Mouse (Mus musculus) myocyte (in vitro differentiated cells): ENCODE data around the gene Mansc1. TPM values are rescaled to one million over a fixed set of nuclear protein-coding genes. Genes with fewer than 3 reads are reported as not detected.

Source experiments
- H3K27me3 ChIP-seq: one replicate; pipeline ENCODE4 v1.6.1; 2011; ENCODE audit not compliant: control insufficient read depth, insufficient read depth, insufficient read length
- H3K36me3 ChIP-seq: one replicate; pipeline ENCODE4 v1.6.1; 2011; ENCODE audit not compliant: control insufficient read depth, insufficient read depth
- H3K4me2 ChIP-seq: one replicate; pipeline ENCODE4 v1.6.1; 2011; ENCODE audit warnings: low read depth, control low read depth
- H3K4me3 ChIP-seq: one replicate; pipeline ENCODE4 v1.5.1; 2011; ENCODE audit warnings: mild to moderate bottlenecking, control low read depth, moderate library complexity
- H3K79me2 ChIP-seq: one replicate; pipeline ENCODE4 v1.6.1; 2011; ENCODE audit not compliant: control insufficient read depth, insufficient read depth
- H3ac ChIP-seq: one replicate; pipeline ENCODE4 v1.6.1; 2011; ENCODE audit not compliant: control insufficient read depth, insufficient read length
- CEBPB ChIP-seq: IDR thresholded peaks from 2 replicates; pipeline ENCODE4 v1.6.1; 2011; ENCODE audit warnings: mild to moderate bottlenecking, moderate library complexity; ENCODE audit not compliant: poor library complexity, insufficient read depth, severe bottlenecking
- E2F4 ChIP-seq: IDR thresholded peaks from one replicate; pipeline ENCODE4 v1.6.1; 2011; ENCODE audit warnings: mild to moderate bottlenecking, control low read depth, moderate library complexity; ENCODE audit not compliant: insufficient read depth
- MAX ChIP-seq: IDR thresholded peaks from one replicate; pipeline ENCODE4 v1.6.1; 2011; ENCODE audit warnings: low read depth, mild to moderate bottlenecking, control low read depth
- MYOD1 ChIP-seq, 3 experiments: IDR thresholded peaks; one replicate each; pipeline ENCODE4 v1.6.1; 2011; ENCODE audit warnings: control low read depth in 2 of 3, low read depth in 2 of 3, mild to moderate bottlenecking in 2 of 3, moderate library complexity in 1 of 3; ENCODE audit not compliant: insufficient read length in 2 of 3, control insufficient read depth in 1 of 3
- MYOG ChIP-seq, 3 experiments: IDR thresholded peaks; one replicate each; pipeline ENCODE4 v1.6.1; 2011; ENCODE audit warnings: control low read depth in 2 of 3, low read depth in 2 of 3, mild to moderate bottlenecking in 2 of 3; ENCODE audit not compliant: insufficient read length in 2 of 3, control insufficient read depth in 1 of 3, insufficient read depth in 1 of 3
- POLR2A ChIP-seq: IDR thresholded peaks from one replicate; pipeline ENCODE4 v1.6.1; 2011; ENCODE audit warnings: low read depth, mild to moderate bottlenecking, control low read depth, moderate library complexity; ENCODE audit not compliant: insufficient read length
- POLR2AphosphoS2 ChIP-seq: IDR thresholded peaks from one replicate; pipeline ENCODE4 v1.6.1; 2011; ENCODE audit warnings: low read depth, control low read depth; ENCODE audit not compliant: insufficient read length
- REST ChIP-seq: IDR thresholded peaks from one replicate; pipeline ENCODE4 v1.6.1; 2011; ENCODE audit warnings: mild to moderate bottlenecking, control low read depth, moderate library complexity; ENCODE audit not compliant: insufficient read depth, insufficient read length
- SRF ChIP-seq: IDR thresholded peaks from one replicate; pipeline ENCODE4 v1.6.1; 2011; ENCODE audit warnings: low read depth; ENCODE audit not compliant: control insufficient read depth, insufficient read length
- TCF12 ChIP-seq: IDR thresholded peaks from one replicate; pipeline ENCODE4 v1.6.1; 2011; ENCODE audit warnings: mild to moderate bottlenecking, control low read depth; ENCODE audit not compliant: poor library complexity, insufficient read depth, severe bottlenecking
- TCF3 ChIP-seq: IDR thresholded peaks from one replicate; pipeline ENCODE4 v1.6.1; 2011; ENCODE audit warnings: low read depth, control low read depth; ENCODE audit not compliant: insufficient read length
- USF1 ChIP-seq: IDR thresholded peaks from one replicate; pipeline ENCODE4 v1.6.1; 2011; ENCODE audit warnings: low read depth, mild to moderate bottlenecking, control low read depth, moderate library complexity
- polyA plus RNA-seq: library from polyadenylated mRNA; unstranded; fragments of >200 nt; fragmentation: generic; extraction: Trizol; gene quantifications from one replicate; pipeline ENCODE4 v1.2.1, GENCODE M21; 2012; ENCODE audit warnings: missing spikeins

Mansc1 gene
- polyA plus RNA-seq, 1 experiment = not detected

GRCm38 (mm10) chr6:134614723-134615648 lies 17.3 kb downstream of the Mansc1 start:
- no peaks in the 10 kb centered on the region for H3K27me3 ChIP-seq
- H3K36me3 ChIP-seq = no peaks in the 10 kb centered on the region
- TF ChIP-seq MYOD1 (IDR thresholded peaks at IDR 0.05; ENCODE audit: control insufficient read depth in 1 of 3, insufficient read length in 2 of 3, low read depth in 2 of 3) = peak; percentile 56 to 77 (median 66)
- TF ChIP-seq REST = no peak
- TF ChIP-seq MAX = no peak
- peak in 2 of 3 experiments; percentile 84 to 85 for TF ChIP-seq MYOG (IDR thresholded peaks at IDR 0.05; ENCODE audit: control insufficient read depth in 1 of 3, insufficient read depth in 1 of 3, insufficient read length in 2 of 3, low read depth in 2 of 3)
- TF ChIP-seq USF1 = peak; percentile 88
- TF ChIP-seq TCF3 = no peak
- no peaks in the 10 kb centered on the region for H3K79me2 ChIP-seq
- H3ac ChIP-seq = no peak overlapping the region
- H3K4me3 ChIP-seq = peak overlapping the region; percentile 1
- peak overlapping the region; percentile 98 for H3K4me2 ChIP-seq

- H3K36me3 ChIP-seq = no peaks in the 10 kb centered on the region
- H3K4me3 ChIP-seq = peak overlapping the region; percentile 1
- TF ChIP-seq MYOD1 (IDR thresholded peaks at IDR 0.05; ENCODE audit: control insufficient read depth in 1 of 3, insufficient read length in 2 of 3, low read depth in 2 of 3) (no peak), TCF3 (no peak), MYOG (IDR thresholded peaks at IDR 0.05; ENCODE audit: control insufficient read depth in 1 of 3, insufficient read depth in 1 of 3, insufficient read length in 2 of 3, low read depth in 2 of 3) (no peak), TCF12 (no peak), MAX (no peak), SRF (no peak), POLR2AphosphoS2 (no peak), USF1 (no peak), POLR2A (no peak), CEBPB (no peak), REST (no peak), E2F4 (no peak)
- H3ac ChIP-seq = no peak overlapping the region
- no peaks in the 10 kb centered on the region for H3K27me3 ChIP-seq
- no peaks in the 10 kb centered on the region for H3K79me2 ChIP-seq
- H3K4me2 ChIP-seq = peak overlapping the region; percentile 12
Measured at GRCm38 (mm10) chr6:134614322-134614721, 18.0 kb downstream of the Mansc1 start.

DNA sequence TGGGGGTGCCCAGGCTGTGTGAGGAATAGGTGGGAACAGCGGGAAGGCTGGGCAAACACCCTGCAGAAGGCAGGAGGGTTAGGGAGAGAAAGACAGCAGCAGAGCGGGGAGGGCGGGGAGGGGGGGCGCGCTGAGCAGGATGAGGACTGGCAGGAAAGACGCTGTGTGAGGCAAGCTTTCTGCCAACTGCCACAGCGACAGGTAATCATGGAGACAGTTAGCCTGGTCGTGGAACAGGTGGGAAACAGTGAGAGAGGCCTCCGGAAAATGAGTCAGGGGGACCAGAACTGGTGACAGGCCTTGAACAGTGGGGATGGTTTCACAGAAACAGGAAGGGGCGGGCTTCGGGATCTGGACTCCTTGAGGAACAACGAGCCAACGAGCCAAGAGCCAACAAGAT lies 20.4 kb downstream of the Mansc1 start:
- Histone ChIP-seq H3K79me2 (no peaks in the 10 kb centered on the region), H3ac (no peak overlapping the region), H3K36me3 (no peaks in the 10 kb centered on the region), H3K4me3 (no peak overlapping the region), H3K4me2 (no peak overlapping the region), H3K27me3 (no peaks in the 10 kb centered on the region)
- TF ChIP-seq REST (no peak), CEBPB (no peak), SRF (no peak), TCF3 (no peak), MAX (no peak), TCF12 (no peak), POLR2A (no peak), MYOG (IDR thresholded peaks at IDR 0.05; ENCODE audit: control insufficient read depth in 1 of 3, insufficient read depth in 1 of 3, insufficient read length in 2 of 3, low read depth in 2 of 3) (no peak), MYOD1 (IDR thresholded peaks at IDR 0.05; ENCODE audit: control insufficient read depth in 1 of 3, insufficient read length in 2 of 3, low read depth in 2 of 3) (no peak), POLR2AphosphoS2 (no peak), USF1 (no peak), E2F4 (no peak)

DNA sequence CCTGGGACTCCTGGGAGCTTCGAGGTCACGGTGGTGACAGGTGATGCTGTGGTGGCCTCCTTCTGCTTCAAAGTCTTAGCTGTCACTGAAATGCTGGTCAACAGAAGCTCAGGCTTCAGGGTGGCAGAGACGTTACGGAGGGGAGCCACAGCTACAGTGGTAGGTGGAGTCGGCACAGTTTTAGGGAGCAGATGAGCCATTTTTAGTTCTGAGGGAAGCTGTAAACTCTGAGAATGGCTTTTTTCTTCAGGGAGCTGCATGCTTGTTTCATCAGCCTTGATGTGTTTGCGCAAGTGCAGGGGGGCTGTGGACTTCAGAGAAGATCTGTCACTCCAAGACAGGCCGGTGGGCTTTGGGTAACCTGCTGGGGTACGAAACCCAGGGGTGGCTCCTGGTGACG lies 21.9 kb downstream of the Mansc1 start:
- H3K4me2 ChIP-seq = no peak overlapping the region
- TF ChIP-seq POLR2AphosphoS2 = no peak
- TF ChIP-seq USF1 = no peak
- TF ChIP-seq SRF = no peak
- no peak for TF ChIP-seq REST
- no peak for TF ChIP-seq MAX
- no peak for TF ChIP-seq TCF12
- no peak for TF ChIP-seq POLR2A
- TF ChIP-seq E2F4 = no peak
- no peak for TF ChIP-seq MYOG (IDR thresholded peaks at IDR 0.05; ENCODE audit: control insufficient read depth in 1 of 3, insufficient read depth in 1 of 3, insufficient read length in 2 of 3, low read depth in 2 of 3)
- TF ChIP-seq CEBPB = no peak
- no peak for TF ChIP-seq TCF3
- no peak for TF ChIP-seq MYOD1 (IDR thresholded peaks at IDR 0.05; ENCODE audit: control insufficient read depth in 1 of 3, insufficient read length in 2 of 3, low read depth in 2 of 3)
- H3K36me3 ChIP-seq = no peaks in the 10 kb centered on the region
- H3K27me3 ChIP-seq = no peaks in the 10 kb centered on the region
- H3K79me2 ChIP-seq = no peaks in the 10 kb centered on the region
- no peak overlapping the region for H3K4me3 ChIP-seq
- H3ac ChIP-seq = no peak overlapping the region
